In genomic region chr14:86395068-86395467, GRCm38 (mm10) we compare ENCODE assay signal across 16 mouse cellular contexts.
DNase-seq lines count a peak whose midpoint lies in the region; ATAC-seq and TF ChIP-seq lines count a peak whose summit lies in the region.
"Had no signal": no experiment of that assay in that cellular context is flagged by ENCODE, and none has a peak within 500 bp of the region (broad histone marks: within the 10 kb centered on the region; RNA-seq: fewer than 3 reads in every experiment).

No protein-coding gene starts in this region.

- peak overlapping the region; percentile 36; the same call in 1 of the 2 replicates for H3K4me2 ChIP-seq in forebrain, embryonic 14.5 days (ENCODE audit: low read length)
- H3K4me2 ChIP-seq in neural tube, embryonic 13.5 days = peak overlapping the region; percentile 45; the same call in 1 of the 2 replicates
- peak overlapping the region; percentile 36; the same call in 1 of the 2 replicates for H3K4me2 ChIP-seq in forebrain, postnatal 0 days (ENCODE audit: low read depth)
- no peak overlapping the region for H3K4me2 ChIP-seq in heart, embryonic 11.5 days

- H3K27me3 ChIP-seq in forebrain, embryonic 14.5 days (replicated peaks; ENCODE audit: control insufficient read depth, insufficient read depth, low read length) = no peaks in the 10 kb centered on the region
- H3K27me3 ChIP-seq in forebrain, embryonic 10.5 days (ENCODE audit: poor library complexity, severe bottlenecking) = peaks cover 33% of the 10 kb centered on the region
- no peaks in the 10 kb centered on the region for H3K27me3 ChIP-seq in neural tube, embryonic 13.5 days
- no peaks in the 10 kb centered on the region for H3K27me3 ChIP-seq in forebrain, postnatal 0 days (ENCODE audit: insufficient read depth, low read length)
- H3K27me3 ChIP-seq in heart, embryonic 11.5 days (ENCODE audit: control insufficient read depth, insufficient read depth, low read length) = no peaks in the 10 kb centered on the region
- H3K27me3 ChIP-seq: limb, embryonic 15.5 days had no signal

- no peak overlapping the region for H3K4me3 ChIP-seq in forebrain, embryonic 14.5 days (ENCODE audit: low read depth, low read length)
- H3K4me3 ChIP-seq in forebrain, embryonic 10.5 days = no peak overlapping the region
- no peak overlapping the region for H3K4me3 ChIP-seq in neural tube, embryonic 13.5 days
- no peak overlapping the region for H3K4me3 ChIP-seq in forebrain, postnatal 0 days (ENCODE audit: low read depth, low read length)
- no peak overlapping the region for H3K4me3 ChIP-seq in heart, embryonic 11.5 days (ENCODE audit: low read depth, low read length)
- H3K4me3 ChIP-seq: heart, adult 2 months; limb, embryonic 15.5 days had no signal

- H3K27ac ChIP-seq in forebrain, embryonic 14.5 days (ENCODE audit: low read depth, low read length) = no peak overlapping the region; the same call in 1 of the 2 replicates
- no peak overlapping the region for H3K27ac ChIP-seq in forebrain, embryonic 10.5 days
- no peak overlapping the region for H3K27ac ChIP-seq in neural tube, embryonic 13.5 days (replicated peaks)
- no peak overlapping the region for H3K27ac ChIP-seq in forebrain, postnatal 0 days (ENCODE audit: low read depth, low read length)
- no peak overlapping the region for H3K27ac ChIP-seq in heart, embryonic 11.5 days (ENCODE audit: low read depth, low read length)
- H3K27ac ChIP-seq: heart, adult 2 months; limb, embryonic 15.5 days had no signal

- no peak for DNase-seq in forebrain, embryonic 14.5 days (ENCODE audit: low spot score)
- DNase-seq in forebrain, embryonic 10.5 days (ENCODE audit: extremely low spot score, low spot score) = no peak
- no peak for DNase-seq in neural tube, embryonic 10.5 days (ENCODE audit: extremely low spot score, low spot score)
- DNase-seq in forebrain, postnatal 0 days = no peak
- DNase-seq in spleen, postnatal 4 days (ENCODE audit: low spot score in 2 of 2) = no peak
- DNase-seq: adrenal gland, postnatal 14 days; B cell, adult 2 months; cerebellum, adult 18-20 months; heart, adult 2 months; kidney, adult 2 months; kidney, postnatal 25 days; thymus, postnatal 25 days had no signal

- H3K36me3 ChIP-seq in forebrain, embryonic 14.5 days (ENCODE audit: control insufficient read depth, insufficient read depth, low read length) = no peaks in the 10 kb centered on the region
- H3K36me3 ChIP-seq in forebrain, embryonic 10.5 days (replicated peaks) = no peaks in the 10 kb centered on the region
- H3K36me3 ChIP-seq in neural tube, embryonic 13.5 days = no peaks in the 10 kb centered on the region
- no peaks in the 10 kb centered on the region for H3K36me3 ChIP-seq in forebrain, postnatal 0 days (ENCODE audit: insufficient read depth)
- H3K36me3 ChIP-seq in heart, embryonic 11.5 days (ENCODE audit: control insufficient read depth, insufficient read depth, low read length) = no peaks in the 10 kb centered on the region
- H3K36me3 ChIP-seq: limb, embryonic 15.5 days had no signal

- TF ChIP-seq CTCF in forebrain, postnatal 0 days (IDR thresholded peaks at IDR 0.05; ENCODE audit: low read depth) = no peak

- H3K4me1 ChIP-seq in forebrain, embryonic 14.5 days (ENCODE audit: control insufficient read depth, insufficient read depth, low read length) = peaks cover 11% of the 10 kb centered on the region
- H3K4me1 ChIP-seq in forebrain, embryonic 10.5 days = peaks cover 16% of the 10 kb centered on the region
- peaks cover 18% of the 10 kb centered on the region for H3K4me1 ChIP-seq in neural tube, embryonic 13.5 days (replicated peaks)
- 0 out of 2 replicates have a peak, but pooled peaks cover 3% of the 10 kb centered on the region for H3K4me1 ChIP-seq in forebrain, postnatal 0 days (ENCODE audit: insufficient read depth)
- no peaks in the 10 kb centered on the region for H3K4me1 ChIP-seq in heart, embryonic 11.5 days (ENCODE audit: control insufficient read depth, insufficient read depth, low read length)

- no peak overlapping the region for H3K9ac ChIP-seq in forebrain, embryonic 14.5 days (ENCODE audit: low read length)
- 0 out of 2 replicates have a peak overlapping the region, but pooled peaks have one; percentile 43 for H3K9ac ChIP-seq in neural tube, embryonic 13.5 days
- no peak overlapping the region for H3K9ac ChIP-seq in forebrain, postnatal 0 days
- no peak overlapping the region for H3K9ac ChIP-seq in heart, embryonic 11.5 days (ENCODE audit: low read depth, low read length)
- H3K9ac ChIP-seq: limb, embryonic 15.5 days had no signal

- WGBS in forebrain, embryonic 14.5 days = 48% methylated on average over 7 of the region's 7 CpGs
- 65% methylated on average over 7 of the region's 7 CpGs for WGBS in forebrain, embryonic 10.5 days
- WGBS in neural tube, embryonic 13.5 days = 69% methylated on average over 7 of the region's 7 CpGs
- 50% methylated on average over 7 of the region's 7 CpGs for WGBS in forebrain, postnatal 0 days
- WGBS in heart, embryonic 11.5 days (ENCODE audit: insufficient replicate concordance) = 65% methylated on average over 7 of the region's 7 CpGs

- no peak for ATAC-seq in forebrain, embryonic 14.5 days
- no peak for ATAC-seq in neural tube, embryonic 13.5 days (ENCODE audit: low read depth)
- no peak for ATAC-seq in forebrain, postnatal 0 days
- ATAC-seq in heart, embryonic 11.5 days (replicated peaks; ENCODE audit: insufficient number of reproducible peaks, low FRiP score, low TSS enrichment) = no peak
- ATAC-seq: activated CD4-positive, CD25-positive, alpha-beta regulatory T cell, adult 4 months had no signal

- no peaks in the 10 kb centered on the region for H3K9me3 ChIP-seq in forebrain, embryonic 14.5 days (replicated peaks; ENCODE audit: control insufficient read depth, low read length)
- no peaks in the 10 kb centered on the region for H3K9me3 ChIP-seq in forebrain, embryonic 10.5 days
- no peaks in the 10 kb centered on the region for H3K9me3 ChIP-seq in neural tube, embryonic 13.5 days
- no peaks in the 10 kb centered on the region for H3K9me3 ChIP-seq in forebrain, postnatal 0 days (ENCODE audit: low read length)
- H3K9me3 ChIP-seq in heart, embryonic 11.5 days (replicated peaks; ENCODE audit: control insufficient read depth, low read length) = no peaks in the 10 kb centered on the region
- H3K9me3 ChIP-seq: limb, embryonic 15.5 days had no signal
